Mouse (Mus musculus): Measurements from ENCODE around the gene Fgf12. TPM values are rescaled to one million over a fixed set of nuclear protein-coding genes. Genes with fewer than 3 reads are reported as not detected.

Gene Fgf12
- polyA plus RNA-seq (2012; rRNA removed): 3.2 and 6.0 TPM in 2 replicates

DNA sequence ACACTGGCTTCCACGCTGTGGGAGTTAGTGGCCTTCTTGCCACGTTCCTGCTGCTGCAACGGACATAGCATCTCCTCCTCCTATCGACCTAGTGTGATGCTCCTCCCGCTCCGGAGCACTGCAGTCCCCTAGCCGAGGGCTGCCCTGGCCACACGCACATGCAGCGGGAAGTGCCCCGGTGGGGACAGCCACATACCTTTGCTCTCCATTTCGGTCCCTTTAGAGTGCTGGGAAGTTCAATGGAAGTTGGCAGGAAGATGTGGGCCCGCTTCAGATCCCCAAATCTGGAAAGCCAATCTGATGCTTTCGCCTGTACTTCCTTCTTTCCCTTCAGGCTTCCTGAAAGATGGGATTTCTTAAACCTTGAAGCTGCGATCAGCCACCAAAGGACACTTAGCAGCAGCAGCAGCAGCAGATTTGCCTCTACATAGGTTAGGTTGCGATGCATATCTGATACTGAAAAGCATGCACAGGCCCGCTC lies at the start of gene Fgf12:
TSS of gene Fgf12 (minus strand) at position 431 of the 481 bp plus-strand sequence.
- no peak for DNase-seq (ENCODE audit: low read depth)

DNA sequence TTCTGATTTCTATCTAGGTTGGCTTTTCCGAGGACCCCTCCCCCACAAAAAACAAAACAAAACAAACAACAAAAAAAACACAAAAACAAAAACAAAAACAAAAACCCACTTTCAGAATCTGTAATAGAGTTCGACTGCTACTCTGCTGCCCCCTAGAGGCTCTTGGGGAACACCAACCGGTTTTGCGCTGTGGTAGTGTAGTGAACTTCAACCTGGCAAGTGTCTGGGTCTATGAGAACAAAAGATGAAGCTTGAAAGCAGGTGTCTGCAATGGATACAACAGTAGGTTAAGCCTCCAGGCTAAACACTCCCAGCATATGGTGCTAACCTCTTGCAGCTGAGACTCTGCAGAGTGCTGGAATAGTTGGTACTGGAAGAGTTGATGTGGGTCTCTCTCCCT lies 40.2 kb upstream of the Fgf12 start:
- DNase-seq (ENCODE audit: low read depth): no peak

DNA sequence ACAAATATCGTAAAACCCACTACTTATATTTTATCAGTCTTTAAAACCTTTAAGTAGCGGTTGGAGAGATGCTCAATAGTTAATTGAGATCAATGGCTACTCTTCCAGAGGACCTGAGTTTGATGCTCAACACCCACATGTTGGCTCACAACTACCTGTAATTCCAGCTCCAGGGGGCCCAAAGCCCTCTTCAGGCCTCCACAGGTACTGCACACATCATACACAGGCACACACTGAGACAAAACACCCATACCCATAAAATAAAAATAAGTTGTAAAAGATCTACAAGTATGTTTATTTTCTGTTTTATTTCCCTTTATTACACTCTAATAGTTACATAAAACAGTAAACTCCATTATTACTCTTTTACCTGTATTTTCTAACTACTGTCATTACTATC lies 17.4 kb upstream of the Fgf12 start:
- no peak for DNase-seq (ENCODE audit: low read depth)

DNA sequence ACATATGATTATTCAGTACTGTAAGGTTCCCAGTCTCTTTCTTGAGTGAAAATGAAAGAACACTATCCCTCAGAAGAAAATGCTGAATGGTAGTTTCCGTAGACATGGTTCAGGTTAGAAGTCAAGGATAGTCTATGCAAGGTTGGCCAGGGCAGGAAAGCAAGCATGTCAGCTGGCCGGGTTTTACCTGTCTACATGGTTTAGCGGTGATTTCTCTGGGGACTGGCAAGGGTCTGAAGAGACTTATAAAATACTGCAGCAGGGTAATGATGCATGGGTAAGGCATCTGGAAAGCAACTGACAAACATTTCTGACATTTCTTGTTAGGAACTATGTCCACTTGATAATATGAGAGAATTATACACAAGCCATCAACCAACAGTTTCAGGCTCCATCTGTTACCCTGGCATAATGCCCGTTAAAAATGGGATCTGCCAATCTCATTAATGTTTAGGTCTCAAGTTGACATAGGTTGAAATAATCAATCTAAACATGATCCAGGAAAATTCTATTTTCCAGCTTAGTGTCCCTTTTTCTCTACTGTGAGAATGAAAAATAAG lies 8.6 kb upstream of the Fgf12 start:
- DNase-seq (ENCODE audit: low read depth): no peak

DNA sequence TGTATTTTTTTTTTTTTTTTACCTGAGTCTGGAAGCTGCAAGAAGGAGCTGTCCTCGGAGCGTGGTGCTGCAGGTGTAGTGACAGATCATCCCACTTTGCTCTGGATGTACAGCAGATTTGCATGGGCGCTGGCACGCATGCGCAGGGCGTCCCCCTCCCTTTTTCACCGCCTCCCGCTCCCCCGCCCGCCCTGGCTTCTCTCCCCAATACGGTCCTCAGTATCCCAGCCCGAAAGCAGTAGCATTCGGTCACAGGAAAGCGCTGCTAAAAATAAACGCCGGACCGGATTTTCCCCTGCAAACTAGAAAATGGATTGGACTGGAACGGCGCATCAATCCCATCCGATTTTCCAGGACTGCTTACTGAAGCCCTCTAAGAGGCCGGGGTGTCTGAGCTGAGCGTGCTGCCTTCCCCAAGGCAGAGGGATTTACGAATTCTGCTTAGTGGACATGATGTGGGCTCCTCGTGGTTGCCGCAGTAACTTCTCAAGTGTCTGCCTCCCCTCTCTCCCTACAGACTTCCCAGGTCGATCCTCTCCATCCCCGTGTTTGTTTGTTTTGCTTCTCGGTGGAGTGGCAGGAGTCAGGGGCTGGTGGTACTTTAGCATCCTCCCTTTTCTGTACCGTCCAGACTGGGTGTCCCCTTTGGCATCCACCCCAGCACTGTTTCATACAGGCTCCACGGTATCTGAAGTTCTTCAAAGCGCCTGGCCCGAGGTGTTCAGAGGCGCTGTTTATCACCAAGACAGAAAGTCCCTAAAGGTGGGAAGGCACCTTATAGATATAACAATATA lies 453 bp upstream of the Fgf12 start:
- DNase-seq (ENCODE audit: low read depth): no peak

DNA sequence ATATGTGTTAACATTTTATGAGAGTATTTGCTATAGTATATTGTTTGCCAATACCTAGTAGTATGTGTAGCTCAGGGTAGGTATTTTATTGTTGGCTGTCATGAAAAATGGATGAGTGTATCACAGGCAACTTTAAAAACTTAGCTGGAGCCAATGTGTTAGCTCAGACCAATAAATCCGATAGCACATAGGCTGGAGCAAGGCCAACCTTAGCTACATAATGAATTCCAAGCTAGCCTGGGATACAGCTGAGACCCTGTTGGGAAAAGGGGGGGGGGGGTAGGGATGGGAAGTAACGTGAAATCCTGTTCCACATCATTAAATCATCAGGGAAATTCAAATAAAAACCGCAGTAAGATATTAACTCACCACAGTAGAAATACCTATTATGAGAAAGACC lies 18.4 kb downstream of the Fgf12 start:
- DNase-seq (ENCODE audit: low read depth): no peak

DNA sequence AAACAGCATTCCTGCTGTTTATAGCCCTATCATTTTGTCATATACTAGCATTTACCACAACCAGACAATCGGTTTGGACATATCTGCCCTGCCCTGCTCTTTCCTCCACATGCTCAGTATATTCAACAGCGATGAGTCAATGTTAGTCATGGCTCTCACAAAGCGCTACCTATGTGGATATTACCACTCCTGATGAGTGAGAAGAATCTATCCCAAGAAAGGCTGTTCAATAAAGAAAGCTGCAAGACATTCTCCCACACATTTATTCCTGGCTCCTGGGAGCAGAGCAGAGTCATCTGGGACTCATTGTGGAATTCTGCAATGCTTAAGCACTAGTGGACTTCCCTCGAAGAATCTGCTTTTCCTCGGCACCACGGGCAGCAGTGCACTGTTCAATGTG lies 26.1 kb downstream of the Fgf12 start:
- no peak for DNase-seq (ENCODE audit: low read depth)

DNA sequence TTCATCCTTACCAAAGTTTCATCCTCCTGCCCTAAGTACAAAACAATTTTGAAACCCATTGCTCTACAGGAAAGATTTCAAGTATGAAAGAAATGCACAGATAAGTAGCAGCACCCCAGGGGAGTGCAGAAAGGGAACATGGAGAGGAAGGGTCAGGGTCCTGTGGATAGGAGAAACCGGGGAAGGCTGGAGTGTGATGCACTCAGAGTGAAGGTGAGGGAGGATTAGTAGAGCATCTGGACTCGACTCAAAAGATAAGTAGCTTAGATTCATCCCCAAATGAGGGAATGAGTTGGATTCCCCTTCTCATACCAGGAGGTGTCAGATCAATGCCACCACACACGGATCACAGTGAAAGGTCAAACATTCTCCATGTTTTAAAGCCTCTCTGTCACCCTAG lies 46.2 kb downstream of the Fgf12 start:
- DNase-seq (ENCODE audit: low read depth): no peak

DNA sequence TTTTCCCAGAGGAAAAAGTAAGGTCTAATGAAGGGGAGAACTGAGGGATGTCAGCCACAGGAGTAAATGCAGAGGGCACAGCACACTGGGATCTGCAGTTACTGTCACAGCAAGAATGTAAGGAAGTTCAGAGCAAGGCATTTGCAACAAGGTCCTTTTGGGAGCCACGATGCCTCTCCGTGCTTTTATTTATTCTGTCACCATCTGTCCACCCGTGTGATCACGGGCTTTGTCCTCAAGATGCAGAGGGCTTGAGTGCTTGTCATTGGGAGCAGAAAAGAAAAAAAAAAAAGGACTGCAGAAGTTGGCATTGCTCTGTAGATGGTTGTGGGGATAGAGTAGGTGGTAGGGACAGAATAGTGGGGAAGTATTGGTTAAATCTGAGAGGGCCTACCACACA lies 52.5 kb downstream of the Fgf12 start:
- no peak for DNase-seq (ENCODE audit: low read depth)

DNA sequence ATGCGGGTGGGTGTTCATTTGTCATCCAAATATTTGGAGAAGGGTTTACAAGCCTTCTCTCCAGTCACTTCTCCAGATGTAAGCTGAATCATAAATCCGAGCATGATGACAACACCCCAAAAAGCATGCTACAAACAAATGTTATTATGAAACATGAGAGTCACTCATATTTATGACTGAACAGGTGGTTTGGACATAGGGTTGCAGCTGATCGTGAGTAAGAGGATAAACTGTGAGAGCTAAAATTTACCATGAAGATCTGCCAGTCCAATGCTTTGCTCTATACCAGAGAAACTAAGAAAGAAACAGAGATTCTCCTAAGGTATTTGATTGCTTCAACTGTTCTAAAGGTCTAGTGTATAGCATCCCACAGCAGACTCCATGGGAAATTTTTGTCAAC lies 56.0 kb downstream of the Fgf12 start:
- DNase-seq (ENCODE audit: low read depth): no peak

DNA sequence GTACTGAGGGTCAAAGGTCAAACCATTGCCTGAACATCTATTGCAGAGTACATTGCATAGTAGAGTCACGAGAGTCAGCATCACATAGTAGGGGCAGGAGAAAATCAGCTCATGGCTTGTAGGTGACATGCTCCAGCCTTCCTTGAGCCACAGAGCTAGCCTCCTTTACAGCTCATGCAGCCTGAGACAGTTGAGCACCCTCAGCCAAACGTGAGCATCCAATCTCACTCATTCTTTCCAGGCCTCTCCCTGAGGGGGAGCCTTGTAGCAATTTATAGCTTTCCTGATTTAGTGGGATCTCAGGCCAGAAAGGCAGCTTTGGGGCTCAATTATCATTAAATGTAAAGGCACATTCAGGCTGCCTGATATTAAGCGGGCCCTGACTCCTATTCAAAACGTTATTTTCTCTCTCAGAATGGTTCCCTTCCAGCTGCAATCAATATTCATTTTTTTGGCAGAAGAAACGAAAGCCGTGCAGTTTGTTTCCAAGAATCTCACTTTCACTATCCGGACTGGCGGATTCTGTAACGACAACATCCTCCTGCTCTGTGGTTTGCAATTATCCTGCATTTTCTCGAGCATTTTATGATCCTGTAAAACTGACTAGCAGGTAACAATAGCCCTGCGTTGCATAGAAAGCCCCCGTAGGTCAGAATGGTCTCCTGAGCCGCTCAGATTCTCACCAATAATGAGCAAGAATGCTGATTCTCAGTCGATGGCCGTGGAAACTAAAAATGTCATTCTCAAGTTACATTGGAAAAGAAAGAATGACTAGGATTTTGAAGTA lies 58.6 kb downstream of the Fgf12 start:
- DNase-seq (ENCODE audit: low read depth): no peak

DNA sequence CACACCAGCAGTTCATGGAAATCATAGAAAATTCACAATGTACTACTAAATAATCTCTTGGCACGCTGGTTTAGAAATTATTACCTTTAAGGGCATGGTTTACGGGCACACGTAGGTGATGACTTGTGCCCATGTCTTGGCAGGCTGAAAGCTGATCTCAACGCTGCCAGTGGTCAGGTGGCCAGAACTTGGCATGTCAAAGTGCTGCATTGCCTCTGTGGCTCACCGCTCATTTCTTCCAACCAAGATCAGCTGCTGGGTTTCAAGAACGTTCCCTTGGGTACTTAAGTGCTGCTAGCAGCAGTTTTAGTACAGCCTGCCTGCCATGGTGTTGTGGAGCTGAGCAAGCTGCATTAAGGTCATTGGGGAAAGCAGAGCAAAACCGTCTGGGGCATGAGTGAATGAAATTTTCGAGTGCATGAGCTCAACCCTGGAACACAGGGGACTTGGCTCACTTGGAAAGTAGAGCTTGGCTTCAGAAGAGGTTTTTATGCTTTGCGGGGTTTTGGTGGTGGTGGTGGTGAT lies 63.9 kb downstream of the Fgf12 start:
- no peak for DNase-seq (ENCODE audit: low read depth)

DNA sequence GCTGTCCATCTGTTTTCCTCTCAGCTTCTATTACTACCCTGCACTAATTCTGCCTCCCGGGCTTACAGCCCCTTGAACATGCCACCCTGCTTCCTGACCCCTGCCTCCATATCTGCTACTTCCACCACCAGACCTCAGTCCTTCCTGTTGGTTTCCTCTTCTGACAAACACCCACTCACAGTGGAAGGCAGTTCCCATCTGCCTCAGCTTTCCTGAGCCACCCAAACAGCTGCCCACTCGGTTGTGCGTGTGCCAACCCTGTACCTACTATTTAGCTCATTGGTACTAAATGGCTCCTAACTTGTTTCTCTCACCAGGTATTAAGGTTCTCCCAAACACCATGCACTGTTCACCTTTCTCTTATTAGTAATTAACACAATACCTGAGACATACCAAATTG lies 71.2 kb downstream of the Fgf12 start:
- DNase-seq (ENCODE audit: low read depth): no peak

DNA sequence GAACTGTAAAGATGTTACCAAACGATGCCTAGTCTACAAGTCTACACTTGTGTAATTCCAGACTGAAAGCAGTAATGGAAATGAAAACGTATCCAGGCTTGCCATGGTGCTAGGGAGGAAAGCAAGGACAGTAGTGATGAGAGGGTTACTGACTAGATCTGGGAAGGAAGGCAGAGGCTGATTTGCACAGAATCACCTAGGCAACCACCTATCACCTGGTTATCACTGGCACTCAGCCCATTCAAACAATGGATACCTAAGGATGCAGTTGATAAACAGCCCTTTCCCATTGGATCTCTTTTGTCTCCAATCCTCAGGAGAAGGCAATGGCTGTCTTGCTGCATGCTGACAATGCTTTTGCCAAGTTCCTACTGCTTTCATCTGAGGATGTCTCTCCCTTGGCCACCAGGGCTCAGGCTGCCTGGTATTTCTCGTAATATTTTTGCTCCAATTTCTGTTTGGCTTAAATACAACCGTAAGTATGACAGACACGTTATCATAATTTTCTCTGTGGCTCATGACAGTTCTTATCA lies 84.0 kb downstream of the Fgf12 start:
- DNase-seq (ENCODE audit: low read depth): no peak

DNA sequence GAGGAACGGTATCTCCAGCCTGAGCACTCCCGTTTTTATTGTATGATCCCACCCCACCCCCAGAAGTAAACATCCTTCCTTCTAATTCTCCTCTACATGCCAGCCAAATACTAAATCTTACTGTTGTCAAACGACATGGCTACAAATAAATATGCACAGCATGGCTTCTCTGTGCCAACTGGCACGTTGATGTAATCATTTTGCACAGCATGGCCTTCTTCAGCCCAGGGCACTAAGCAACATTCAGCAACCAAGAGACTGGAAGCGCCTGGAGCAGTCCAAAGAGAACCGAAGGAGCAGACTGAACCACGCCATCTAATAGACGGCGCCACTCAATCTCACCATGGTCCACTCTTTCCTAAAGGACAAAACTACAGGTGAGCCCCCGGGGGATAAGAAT lies 100.2 kb downstream of the Fgf12 start:
- no peak for DNase-seq (ENCODE audit: low read depth)

DNA sequence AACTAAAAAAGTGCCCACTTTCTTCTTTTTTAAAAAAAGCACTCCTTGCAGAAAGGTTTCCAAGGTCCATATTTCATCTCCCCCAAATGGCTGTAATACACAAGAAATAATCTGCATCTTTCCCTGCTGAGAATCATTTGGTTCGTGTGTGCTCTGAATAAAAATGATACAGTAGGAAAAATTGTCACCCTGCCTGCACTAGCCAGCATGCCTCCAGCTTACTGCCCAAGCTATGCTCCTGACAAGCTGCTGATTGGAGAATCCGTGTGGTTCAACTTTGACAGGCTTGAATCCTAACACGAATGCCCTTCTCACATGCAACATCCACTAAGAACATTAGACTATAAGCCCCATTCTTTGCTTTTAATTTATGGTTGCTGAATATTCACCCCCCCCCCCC lies 102.3 kb downstream of the Fgf12 start:
- DNase-seq (ENCODE audit: low read depth): no peak

DNA sequence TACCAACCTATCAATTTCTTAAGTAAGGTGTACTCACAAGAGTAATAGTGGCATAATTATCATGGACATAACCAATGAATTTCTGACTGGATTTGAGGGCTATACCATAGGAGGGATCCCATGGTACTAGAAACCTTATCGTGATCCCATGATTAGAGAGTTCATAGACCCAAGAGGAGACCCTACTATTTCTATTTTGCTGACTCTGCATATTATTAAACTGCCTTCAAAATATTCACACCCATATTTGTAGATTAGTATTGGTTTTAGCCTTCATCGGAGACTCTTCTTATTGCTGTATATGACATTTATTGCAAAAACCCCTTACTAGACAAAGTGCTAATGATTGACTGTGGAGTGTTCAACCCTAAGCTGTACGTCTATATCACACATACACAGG lies 107.8 kb downstream of the Fgf12 start:
- no peak for DNase-seq (ENCODE audit: low read depth)

DNA sequence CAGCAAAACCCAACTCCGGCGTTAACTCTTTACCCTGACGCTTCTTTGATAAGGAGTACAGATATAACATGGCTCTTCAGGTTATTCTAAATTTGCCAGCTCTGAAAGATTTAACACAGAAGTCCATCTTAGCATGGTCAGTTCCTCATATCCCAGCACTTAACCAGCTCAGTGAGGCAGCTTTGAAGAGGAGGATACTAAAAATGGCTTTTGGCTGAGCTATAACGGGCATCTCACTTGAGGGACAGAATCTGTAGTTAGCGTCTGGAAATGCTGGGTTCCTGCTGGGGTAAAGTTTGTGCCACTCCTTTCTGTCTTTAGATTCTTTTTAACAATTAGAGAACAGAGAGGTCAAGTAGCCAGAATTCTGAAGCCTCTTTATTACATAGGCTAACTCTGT lies 121.1 kb downstream of the Fgf12 start:
- no peak for DNase-seq (ENCODE audit: low read depth)

DNA sequence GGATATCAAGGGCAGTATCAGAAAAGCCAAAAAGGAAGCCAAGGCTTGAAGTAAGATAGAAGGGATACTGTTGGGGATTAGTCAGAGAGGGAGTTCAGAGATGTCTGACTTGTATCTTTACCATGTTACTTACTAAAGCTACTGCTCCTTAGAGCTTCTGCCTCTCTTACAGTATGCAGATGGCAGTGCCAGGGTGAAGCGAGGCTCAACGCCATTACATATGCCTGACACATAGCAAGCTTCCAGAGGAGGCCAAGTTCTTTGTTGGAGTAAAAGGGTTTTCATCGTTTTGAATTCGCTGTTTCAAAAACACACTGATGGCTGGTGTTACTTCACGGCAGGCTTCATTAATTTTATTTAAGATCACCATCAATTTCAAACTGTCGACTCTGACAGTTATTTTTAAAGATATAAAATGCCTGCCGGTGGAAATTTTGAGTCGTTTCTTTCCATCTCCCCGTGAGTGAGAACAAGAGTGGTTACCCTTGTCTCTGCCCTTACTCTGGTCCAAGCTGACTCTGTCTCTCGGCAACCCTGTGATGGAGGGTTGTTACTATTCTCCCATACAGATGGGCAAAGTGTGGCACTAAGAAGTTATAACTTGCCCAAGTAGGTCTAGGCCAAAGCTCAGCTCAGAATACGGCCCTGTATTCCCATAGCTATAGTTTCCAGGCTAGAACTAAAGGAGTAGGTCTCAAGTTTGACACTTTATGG lies 121.9 kb downstream of the Fgf12 start:
- DNase-seq (ENCODE audit: low read depth): no peak

DNA sequence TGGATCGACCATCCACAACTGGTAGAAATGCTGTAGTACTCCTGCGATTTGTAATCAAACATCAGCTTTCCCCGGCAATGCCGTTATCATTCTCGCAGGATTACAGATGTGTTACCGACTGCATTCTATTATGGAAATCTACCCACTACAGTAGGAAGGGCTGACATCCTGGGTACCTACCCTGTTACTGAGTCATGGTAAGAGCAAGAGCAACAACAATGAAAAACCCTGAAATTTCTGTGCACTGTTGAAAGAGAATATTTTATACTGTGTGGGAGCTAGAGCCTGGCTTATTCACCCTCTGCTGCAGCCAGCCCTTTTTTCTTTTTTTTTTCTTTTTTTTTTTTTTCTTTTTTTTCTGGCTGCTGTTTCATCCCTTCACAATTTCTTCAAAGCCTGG lies 126.6 kb downstream of the Fgf12 start:
- DNase-seq (ENCODE audit: low read depth): no peak

DNA sequence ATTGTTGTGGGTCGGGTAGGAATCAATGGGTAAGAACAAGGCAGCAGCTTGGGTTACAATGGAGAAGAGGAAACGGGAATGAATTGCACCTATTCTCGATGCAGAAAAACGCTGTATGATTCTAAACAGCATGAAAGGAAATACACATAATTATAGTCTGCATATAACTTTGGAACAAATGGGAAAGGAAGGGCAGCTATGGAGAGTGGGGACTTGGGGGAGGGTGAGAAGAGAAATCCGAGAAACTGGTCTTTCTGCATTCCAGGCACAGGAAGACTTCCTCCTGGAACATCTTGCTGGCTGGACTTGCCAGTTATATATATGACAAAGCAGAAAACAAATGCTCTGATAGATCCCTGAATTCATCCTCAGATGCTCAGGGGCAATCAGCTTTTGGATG lies 127.2 kb downstream of the Fgf12 start:
- DNase-seq (ENCODE audit: low read depth): no peak

DNA sequence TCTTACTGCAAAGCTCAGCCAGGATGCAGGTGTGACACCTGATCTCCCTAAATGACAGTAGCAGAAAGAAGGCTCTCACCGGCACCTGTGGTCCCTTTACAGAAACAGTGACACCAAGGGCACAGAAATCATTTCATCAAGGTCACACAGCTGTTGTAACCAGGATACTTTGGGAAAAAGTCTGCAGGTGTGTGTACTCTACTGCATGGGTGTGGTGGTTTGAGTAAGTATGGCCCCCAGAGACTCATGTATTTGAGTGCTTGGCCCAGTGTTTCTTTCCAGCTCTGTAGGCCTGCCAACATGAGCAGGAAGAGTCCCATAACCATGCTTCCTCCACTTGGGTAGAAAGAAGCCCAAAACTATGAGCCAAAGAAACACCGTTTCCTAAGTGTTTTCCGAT lies 138.5 kb downstream of the Fgf12 start:
- DNase-seq (ENCODE audit: low read depth): no peak
